Mouse (Mus musculus) liver, embryonic 15.5 days (tissue): Measurements from ENCODE around the gene Insyn1. TPM values are rescaled to one million over a fixed set of nuclear protein-coding genes. Genes with fewer than 3 reads are reported as not detected.

Experiments used
- ATAC-seq: fragments of 200-750 bp; cut with Nextera tagmentation; 2 replicates; pipeline ENCODE4 v1.8.0; 2017; ENCODE audit warnings: moderate number of reproducible peaks, mild to moderate bottlenecking, moderate library complexity; ENCODE audit not compliant: insufficient read depth
- H3K27ac ChIP-seq: fragments of 300-500 bp; sonication (generic); replicated peaks from 2 replicates; pipeline ENCODE4 v1.5.1; 2015; ENCODE audit warnings: mild to moderate bottlenecking, inconsistent platforms
- H3K27me3 ChIP-seq: fragments of 300-500 bp; sonication (generic); 2 replicates; pipeline ENCODE4 v1.6.1; 2015; ENCODE audit warnings: mild to moderate bottlenecking, inconsistent platforms
- H3K36me3 ChIP-seq: fragments of 300-500 bp; sonication (generic); replicated peaks from 2 replicates; pipeline ENCODE4 v1.6.1; 2015; ENCODE audit warnings: moderate library complexity, mild to moderate bottlenecking, inconsistent platforms
- H3K4me1 ChIP-seq: fragments of 300-500 bp; sonication (generic); replicated peaks from 2 replicates; pipeline ENCODE4 v1.6.1; 2015; ENCODE audit warnings: inconsistent platforms
- H3K4me2 ChIP-seq: fragments of 300-500 bp; sonication (generic); 2 replicates; pipeline ENCODE4 v1.6.1; 2015; ENCODE audit warnings: moderate library complexity, mild to moderate bottlenecking, inconsistent platforms
- H3K4me3 ChIP-seq: fragments of 300-500 bp; sonication (generic); replicated peaks from 2 replicates; pipeline ENCODE4 v1.5.1; 2015; ENCODE audit warnings: mild to moderate bottlenecking, inconsistent platforms
- H3K9ac ChIP-seq: fragments of 300-500 bp; sonication (generic); 2 replicates; pipeline ENCODE4 v1.6.1; 2015; ENCODE audit warnings: moderate library complexity, mild to moderate bottlenecking, inconsistent platforms
- H3K9me3 ChIP-seq: fragments of 300-500 bp; sonication (generic); replicated peaks from 2 replicates; pipeline ENCODE4 v1.6.1; 2016; ENCODE audit warnings: inconsistent platforms
- WGBS: fragments of 180-500 bp; shearing (Covaris S2); methylation state at CpG from one replicate; pipeline ENCODE4 v1.1.7; 2015; ENCODE audit warnings: mixed read lengths; ENCODE audit not compliant: insufficient replicate concordance; 5-methylcytosine and 5-hydroxymethylcytosine counted together
- polyA plus RNA-seq: library from polyadenylated mRNA; unstranded; fragments of >200 nt; fragmentation: Nextera tagmentation; extraction: Ambion mirVana; gene quantifications from 2 replicates; pipeline ENCODE4 v1.2.1, GENCODE M21; 2015

Gene Insyn1
- polyA plus RNA-seq, 1 experiment from 2014 or later: not detected

GRCm38 (mm10) chr9:58517866-58518750, 29.7 kb downstream of the Insyn1 start:
- WGBS: 21% methylated on average over 9 of the region's 9 CpGs
- no peak overlapping the region for H3K27ac ChIP-seq

GRCm38 (mm10) chr9:58519953-58520352, 31.6 kb downstream of the Insyn1 start:
- Histone ChIP-seq H3K27me3 (no peaks in the 10 kb centered on the region), H3K4me2 (no peak overlapping the region), H3K9me3 (no peaks in the 10 kb centered on the region), H3K36me3 (no peaks in the 10 kb centered on the region), H3K4me1 (no peaks in the 10 kb centered on the region; the same call in 1 of the 2 replicates), H3K4me3 (no peak overlapping the region), H3K9ac (no peak overlapping the region), H3K27ac (no peak overlapping the region)
- ATAC-seq: no peak
- WGBS: 54% methylated on average over 3 of the region's 3 CpGs

More at GRCm38 (mm10) chr9:58517866-58518750, 29.7 kb downstream of the Insyn1 start:
- Histone ChIP-seq H3K4me2 (no peak overlapping the region), H3K4me3 (no peak overlapping the region), H3K36me3 (no peaks in the 10 kb centered on the region), H3K27me3 (no peaks in the 10 kb centered on the region), H3K9ac (no peak overlapping the region), H3K4me1 (no peaks in the 10 kb centered on the region; the same call in 1 of the 2 replicates), H3K9me3 (no peaks in the 10 kb centered on the region)
- no peak for ATAC-seq

GRCm38 (mm10) chr9:58520816-58521581, 32.6 kb downstream of the Insyn1 start:
- Histone ChIP-seq H3K27me3 (no peaks in the 10 kb centered on the region), H3K4me2 (no peak overlapping the region), H3K27ac (no peak overlapping the region), H3K9ac (no peak overlapping the region), H3K4me3 (no peak overlapping the region), H3K36me3 (no peaks in the 10 kb centered on the region), H3K4me1 (no peaks in the 10 kb centered on the region; the same call in 1 of the 2 replicates), H3K9me3 (no peaks in the 10 kb centered on the region)
- 57% methylated on average over 5 of the region's 5 CpGs for WGBS
- no peak for ATAC-seq

- ATAC-seq: no peak
- Histone ChIP-seq H3K4me1 (no peaks in the 10 kb centered on the region; the same call in 1 of the 2 replicates), H3K36me3 (no peaks in the 10 kb centered on the region), H3K27ac (no peak overlapping the region), H3K9me3 (no peaks in the 10 kb centered on the region), H3K4me3 (no peak overlapping the region), H3K27me3 (no peaks in the 10 kb centered on the region), H3K9ac (no peak overlapping the region), H3K4me2 (no peak overlapping the region)
- 17% methylated on average over 4 of the region's 4 CpGs for WGBS
Observed at GRCm38 (mm10) chr9:58521883-58522423, 33.5 kb downstream of the Insyn1 start.

- no peaks in the 10 kb centered on the region for H3K36me3 ChIP-seq
- no peak overlapping the region for H3K4me2 ChIP-seq
- H3K9me3 ChIP-seq: no peaks in the 10 kb centered on the region
- H3K27me3 ChIP-seq: no peaks in the 10 kb centered on the region
- no peaks in the 10 kb centered on the region; the same call in 1 of the 2 replicates for H3K4me1 ChIP-seq
- no peak for ATAC-seq
- no peak overlapping the region for H3K27ac ChIP-seq
- no peak overlapping the region for H3K4me3 ChIP-seq
- H3K9ac ChIP-seq: no peak overlapping the region
- WGBS: 53% methylated on average over 4 of the region's 4 CpGs
Observed at GRCm38 (mm10) chr9:58525108-58525507, 36.7 kb downstream of the Insyn1 start.

- Histone ChIP-seq H3K4me3 (no peak overlapping the region), H3K27ac (no peak overlapping the region), H3K4me2 (no peak overlapping the region), H3K4me1 (no peaks in the 10 kb centered on the region), H3K36me3 (no peaks in the 10 kb centered on the region), H3K9ac (no peak overlapping the region), H3K9me3 (no peaks in the 10 kb centered on the region), H3K27me3 (no peaks in the 10 kb centered on the region)
- no peak for ATAC-seq
- 61% methylated on average over 4 of the region's 4 CpGs for WGBS
Observed at GRCm38 (mm10) chr9:58527841-58528240, 39.4 kb downstream of the Insyn1 start.

- Histone ChIP-seq H3K4me3 (no peak overlapping the region), H3K36me3 (no peaks in the 10 kb centered on the region), H3K27me3 (no peaks in the 10 kb centered on the region), H3K4me2 (no peak overlapping the region), H3K9me3 (no peaks in the 10 kb centered on the region), H3K9ac (no peak overlapping the region), H3K4me1 (no peaks in the 10 kb centered on the region), H3K27ac (no peak overlapping the region)
- no peak for ATAC-seq
- 67% methylated on average over 13 of the region's 13 CpGs for WGBS
Observed at GRCm38 (mm10) chr9:58530407-58530806, 42.0 kb downstream of the Insyn1 start.

GRCm38 (mm10) chr9:58532236-58532635, 43.8 kb downstream of the Insyn1 start:
- WGBS: 70% methylated on average over 4 of the region's 4 CpGs
- Histone ChIP-seq H3K4me1 (peaks cover 2% of the 10 kb centered on the region), H3K9me3 (no peaks in the 10 kb centered on the region), H3K9ac (no peak overlapping the region), H3K27ac (no peak overlapping the region), H3K27me3 (no peaks in the 10 kb centered on the region; the same call in none of the 2 replicates), H3K36me3 (no peaks in the 10 kb centered on the region), H3K4me3 (no peak overlapping the region), H3K4me2 (no peak overlapping the region)
- ATAC-seq: no peak

- Histone ChIP-seq H3K9me3 (no peaks in the 10 kb centered on the region), H3K27me3 (no peaks in the 10 kb centered on the region; the same call in none of the 2 replicates), H3K9ac (no peak overlapping the region), H3K4me3 (no peak overlapping the region), H3K27ac (no peak overlapping the region), H3K4me2 (no peak overlapping the region), H3K4me1 (peaks cover 2% of the 10 kb centered on the region), H3K36me3 (no peaks in the 10 kb centered on the region)
- no peak for ATAC-seq
- 68% methylated on average over 6 of the region's 6 CpGs for WGBS
Observed at GRCm38 (mm10) chr9:58533322-58533721, 44.9 kb downstream of the Insyn1 start.

- peaks cover 2% of the 10 kb centered on the region for H3K4me1 ChIP-seq
- H3K27ac ChIP-seq: no peak overlapping the region
- no peaks in the 10 kb centered on the region for H3K9me3 ChIP-seq
- no peaks in the 10 kb centered on the region for H3K36me3 ChIP-seq
- 15% methylated on average over 1 of the region's 1 CpGs for WGBS
- H3K4me3 ChIP-seq: no peak overlapping the region
- no peak overlapping the region for H3K9ac ChIP-seq
- H3K4me2 ChIP-seq: no peak overlapping the region
- ATAC-seq: no peak
- H3K27me3 ChIP-seq: no peaks in the 10 kb centered on the region; the same call in none of the 2 replicates
Observed at GRCm38 (mm10) chr9:58534766-58535165, 46.4 kb downstream of the Insyn1 start.
